Mouse (Mus musculus) small intestine, adult 2 months (tissue): Measurements from ENCODE around the gene Cbfb.

Experiments used
- CTCF ChIP-seq: fragments of 200-500 bp; IDR thresholded peaks from 2 replicates; pipeline ENCODE4 v1.5.1; 2012; ENCODE audit warnings: low read depth, mild to moderate bottlenecking, control low read depth, inconsistent platforms, low read length, moderate library complexity, mixed read lengths; ENCODE audit not compliant: insufficient replicate concordance, insufficient read length; ENCODE audit errors: extremely low read depth
- POLR2A ChIP-seq: fragments of 200-500 bp; IDR thresholded peaks from 2 replicates; pipeline ENCODE4 v1.6.1; 2012; ENCODE audit warnings: low read depth, mild to moderate bottlenecking, control low read depth, inconsistent platforms, low read length, moderate library complexity

DNA sequence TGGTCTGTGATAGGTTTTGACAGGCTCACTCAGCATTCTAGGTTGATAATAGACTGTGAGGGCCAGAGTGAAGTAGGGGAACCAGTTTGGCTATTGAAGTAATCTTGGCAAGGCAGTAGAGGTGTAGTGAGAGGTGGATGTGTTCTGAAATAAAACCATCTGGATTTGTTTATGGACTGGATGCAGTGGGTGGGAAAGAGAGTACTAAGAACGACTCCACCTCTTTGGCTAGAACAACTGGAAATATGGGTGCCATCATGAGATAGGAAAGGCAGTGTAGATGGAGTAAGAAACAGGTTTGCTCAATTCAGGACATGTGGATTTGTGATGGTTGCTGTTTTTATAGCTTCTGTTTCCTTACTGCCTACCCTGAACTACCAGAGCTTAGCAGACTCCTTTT lies 11.7 kb downstream of the Cbfb start:
- no peak for TF ChIP-seq POLR2A
- no peak for TF ChIP-seq CTCF
